Mouse (Mus musculus): ENCODE results near the gene Dhrs7. TPM values are rescaled to one million over a fixed set of nuclear protein-coding genes. Genes with fewer than 3 reads are reported as not detected.
"Not testable (repeated sequence)": the region's sequence is repeated elsewhere in the genome, so short reads cannot be mapped to it uniquely, and the experiment has no call there.

Gene Dhrs7
- 100 to 1,000 TPM; 234 to 259 TPM for total RNA-seq (2021)
- long read RNA-seq, experiment 1, transcript Dhrs7-201 (7 exons, 1,385 nt): major isoform, 121 of 127 reads
- long read RNA-seq, experiment 1, partial matches to known transcripts: 0 of 127 reads
- long read RNA-seq, experiment 1, other reads (novel, unspliced or antisense): 4 of 127 reads
- long read RNA-seq, experiment 2, transcript Dhrs7-201 (7 exons, 1,385 nt): major isoform, 270 of 279 reads
- long read RNA-seq, experiment 2, partial matches to known transcripts: 6 of 279 reads
- long read RNA-seq, experiment 2, other reads (novel, unspliced or antisense): 3 of 279 reads

- DNase-seq (ENCODE audit: low spot score in 2 of 2): peak; percentile 83 to 87
Observed at GRCm38 (mm10) chr12:72664735-72665337, at the start of gene Dhrs7. Dhrs7 (minus strand) TSS chr12:72664909.

- no peak for DNase-seq (ENCODE audit: low spot score in 2 of 2)
Observed at GRCm38 (mm10) chr12:72709981-72710380, 45.3 kb upstream of the Dhrs7 start.

- DNase-seq (ENCODE audit: low spot score in 2 of 2): no peak
Observed at GRCm38 (mm10) chr12:72704068-72704467, 39.4 kb upstream of the Dhrs7 start.

- DNase-seq (ENCODE audit: low spot score in 2 of 2): no peak
Observed at GRCm38 (mm10) chr12:72700013-72700412, 35.3 kb upstream of the Dhrs7 start.

GRCm38 (mm10) chr12:72694901-72695463 is 30.3 kb upstream of the Dhrs7 start:
- DNase-seq (ENCODE audit: low spot score in 2 of 2): peak; percentile 4 to 19

- DNase-seq (ENCODE audit: low spot score in 2 of 2): no peak
Observed at GRCm38 (mm10) chr12:72694438-72694837, 29.7 kb upstream of the Dhrs7 start.

GRCm38 (mm10) chr12:72693895-72694294 is 29.2 kb upstream of the Dhrs7 start:
- peak in 1 of 2 experiments; percentile 30 for DNase-seq (ENCODE audit: low spot score in 2 of 2)

- DNase-seq (ENCODE audit: low spot score in 2 of 2): not testable (repeated sequence)
Observed at GRCm38 (mm10) chr12:72688281-72688680, 23.6 kb upstream of the Dhrs7 start.

- not testable (repeated sequence) for DNase-seq (ENCODE audit: low spot score in 2 of 2)
Observed at GRCm38 (mm10) chr12:72687741-72688140, 23.0 kb upstream of the Dhrs7 start.

GRCm38 (mm10) chr12:72686566-72686965 is 21.9 kb upstream of the Dhrs7 start:
- not testable (repeated sequence) for DNase-seq (ENCODE audit: low spot score in 2 of 2)

- DNase-seq (ENCODE audit: low spot score in 2 of 2): no peak
Observed at GRCm38 (mm10) chr12:72683612-72684011, 18.9 kb upstream of the Dhrs7 start.

GRCm38 (mm10) chr12:72682511-72683282 is 18.0 kb upstream of the Dhrs7 start:
- no peak for DNase-seq (ENCODE audit: low spot score in 2 of 2)

- no peak for DNase-seq (ENCODE audit: low spot score in 2 of 2)
Observed at GRCm38 (mm10) chr12:72681919-72682318, 17.2 kb upstream of the Dhrs7 start.

- no peak for DNase-seq (ENCODE audit: low spot score in 2 of 2)
Observed at GRCm38 (mm10) chr12:72679635-72680034, 14.9 kb upstream of the Dhrs7 start.

GRCm38 (mm10) chr12:72674820-72675219 is 10.1 kb upstream of the Dhrs7 start:
- no peak for DNase-seq (ENCODE audit: low spot score in 2 of 2)

- no peak for DNase-seq (ENCODE audit: low spot score in 2 of 2)
Observed at GRCm38 (mm10) chr12:72674079-72674797, 9.5 kb upstream of the Dhrs7 start.

GRCm38 (mm10) chr12:72671516-72672135 is 6.9 kb upstream of the Dhrs7 start:
- DNase-seq (ENCODE audit: low spot score in 2 of 2): no peak

- DNase-seq (ENCODE audit: low spot score in 2 of 2): no peak
Observed at GRCm38 (mm10) chr12:72670921-72671320, 6.2 kb upstream of the Dhrs7 start.

GRCm38 (mm10) chr12:72667868-72668469 is 3.3 kb upstream of the Dhrs7 start:
- no peak for DNase-seq (ENCODE audit: low spot score in 2 of 2)

GRCm38 (mm10) chr12:72666015-72666414 is 1.3 kb upstream of the Dhrs7 start:
- no peak for DNase-seq (ENCODE audit: low spot score in 2 of 2)
